Mouse (Mus musculus) cerebellum, adult 2 months (tissue): ENCODE measurements around the gene Myh13.

ENCODE experiments used
- CTCF ChIP-seq: fragments of 200-500 bp; IDR thresholded peaks from 2 replicates; pipeline ENCODE4 v1.5.1; 2011; ENCODE audit warnings: low read depth, mild to moderate bottlenecking, control low read depth, low read length, moderate library complexity, borderline replicate concordance; ENCODE audit not compliant: insufficient read depth
- POLR2A ChIP-seq: fragments of 200-500 bp; IDR thresholded peaks from 2 replicates; pipeline ENCODE4 v1.6.1; 2011; ENCODE audit warnings: low read length, control low read depth, borderline replicate concordance; ENCODE audit not compliant: insufficient read depth

DNA sequence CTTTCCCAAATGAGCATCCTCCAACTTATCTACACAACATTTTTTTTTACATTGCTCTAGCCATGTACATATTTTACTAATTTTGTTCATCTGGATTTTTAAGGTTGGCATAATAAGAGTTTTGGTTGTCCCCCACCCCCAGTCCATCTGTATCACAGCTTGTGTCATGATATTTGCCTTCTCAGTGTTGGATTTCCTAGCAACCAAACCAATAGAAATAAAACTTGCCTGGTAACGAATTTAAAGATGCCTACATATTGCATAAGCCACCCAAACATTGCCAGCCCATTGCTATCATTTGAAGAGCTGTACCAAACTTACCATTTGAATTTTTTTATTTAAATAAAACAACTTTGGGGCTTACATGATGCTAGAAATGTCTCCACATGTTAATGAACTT, 28.0 kb upstream of the Myh13 start:
- TF ChIP-seq CTCF (no peak), POLR2A (no peak)
